12 mouse cellular contexts compared by ENCODE assay signal in genomic region chr4:49286197-49286492, GRCm38 (mm10).
DNase-seq lines count a peak whose midpoint lies in the region; ATAC-seq lines count a peak whose summit lies in the region.
"Had no signal": no experiment of that assay in that cellular context is flagged by ENCODE, and none has a peak within 500 bp of the region (broad histone marks: within the 10 kb centered on the region; RNA-seq: fewer than 3 reads in every experiment).

No protein-coding gene starts in this region.

- WGBS in hindbrain, embryonic 11.5 days, result 73% methylated on average over 4 of the region's 4 CpGs
- WGBS in hindbrain, embryonic 10.5 days, result 87% methylated on average over 4 of the region's 4 CpGs

- no peak for DNase-seq in hindbrain, embryonic 11.5 days (ENCODE audit: low spot score)
- DNase-seq in hindbrain, embryonic 10.5 days (ENCODE audit: low spot score), result no peak
- peak; percentile 29 to 46 for DNase-seq in right cerebral cortex, postnatal 10 days (ENCODE audit: low spot score in 2 of 2)
- DNase-seq in right cerebral cortex, postnatal 4 days, result no peak
- DNase-seq in cerebellum, postnatal 36 days, result no peak
- no peak for DNase-seq in heart, postnatal 14 days
- DNase-seq: gastrocnemius, adult 2 months; lung, adult 18-20 months; thymus, postnatal 25 days had no signal

- no peaks in the 10 kb centered on the region for H3K36me3 ChIP-seq in hindbrain, embryonic 11.5 days (ENCODE audit: control insufficient read depth, insufficient read depth, low read length)
- H3K36me3 ChIP-seq in hindbrain, embryonic 10.5 days, result no peaks in the 10 kb centered on the region

- H3K9ac ChIP-seq in hindbrain, embryonic 11.5 days (ENCODE audit: low read depth, low read length), result no peak overlapping the region

- no peaks in the 10 kb centered on the region for H3K9me3 ChIP-seq in hindbrain, embryonic 11.5 days (ENCODE audit: control insufficient read depth, low read length)
- no peaks in the 10 kb centered on the region for H3K9me3 ChIP-seq in hindbrain, embryonic 10.5 days

- no peak overlapping the region for H3K4me3 ChIP-seq in hindbrain, embryonic 11.5 days (ENCODE audit: low read depth, low read length)
- no peak overlapping the region for H3K4me3 ChIP-seq in hindbrain, embryonic 10.5 days
- H3K4me3 ChIP-seq: gastrocnemius, adult 2 months had no signal

- H3K27ac ChIP-seq in hindbrain, embryonic 11.5 days (ENCODE audit: low read depth, low read length), result 0 out of 2 replicates have a peak overlapping the region, but pooled peaks have one; percentile 19
- H3K27ac ChIP-seq in hindbrain, embryonic 10.5 days, result no peak overlapping the region
- H3K27ac ChIP-seq: gastrocnemius, adult 2 months had no signal

- H3K27me3 ChIP-seq in hindbrain, embryonic 11.5 days (ENCODE audit: control insufficient read depth, insufficient read depth, low read length), result no peaks in the 10 kb centered on the region
- H3K27me3 ChIP-seq in hindbrain, embryonic 10.5 days (ENCODE audit: insufficient read depth, poor library complexity, severe bottlenecking), result no peaks in the 10 kb centered on the region

- ATAC-seq in hindbrain, embryonic 11.5 days (ENCODE audit: low FRiP score), result 0 out of 2 replicates have a peak, but pooled peaks have one; percentile 22
- peak; percentile 26; the same call in 1 of the 2 replicates for ATAC-seq in megakaryocyte progenitor cell, adult 5-6 weeks (replicated peaks; ENCODE audit: poor library complexity)
- ATAC-seq: intestine, embryonic 16.5 days had no signal

- no peaks in the 10 kb centered on the region for H3K4me1 ChIP-seq in hindbrain, embryonic 11.5 days (replicated peaks; ENCODE audit: control insufficient read depth, insufficient read depth, low read length)
- 0 out of 2 replicates have a peak, but pooled peaks cover 8% of the 10 kb centered on the region for H3K4me1 ChIP-seq in hindbrain, embryonic 10.5 days (replicated peaks)

- intact Hi-C loops in heart, postnatal 14 days (cut with DNase I), result no loop called here

- no peak overlapping the region for H3K4me2 ChIP-seq in hindbrain, embryonic 11.5 days (replicated peaks; ENCODE audit: low read depth, low read length)
- H3K4me2 ChIP-seq: heart, embryonic 11.5 days had no signal

Comparison
In these comparisons a context has a peak if more than half of its experiments do, and no peak if none do; other contexts are left out.
1. DNase-seq: peak in right cerebral cortex, postnatal 10 days (2 of 2); none in hindbrain, embryonic 11.5 days (single experiment), hindbrain, embryonic 10.5 days (single experiment), right cerebral cortex, postnatal 4 days (single experiment), cerebellum, postnatal 36 days (0 of 2) and heart, postnatal 14 days (0 of 2).